Mouse (Mus musculus): Measurements from ENCODE around the gene Brwd3. TPM values are rescaled to one million over a fixed set of nuclear protein-coding genes. Genes with fewer than 3 reads are reported as not detected.

Gene Brwd3
- 1 to 10 TPM; 5.9 to 6.5 TPM for total RNA-seq (2021)
- long read RNA-seq, experiment 1, partial matches to known transcripts, result 0 of 1 reads
- long read RNA-seq, experiment 1, other reads (novel, unspliced or antisense), result 1 of 1 reads
- long read RNA-seq, experiment 2, result 0 reads

- peak; percentile 67 for DNase-seq
These were observed at the start of gene Brwd3 for GRCm38 (mm10) chrX:108834090-108834774. Brwd3 (minus strand) TSS chrX:108834372.

GRCm38 (mm10) chrX:108862632-108863031 is 28.5 kb upstream of the Brwd3 start:
- DNase-seq, result no peak

- no peak for DNase-seq
These were observed 8.5 kb upstream of the Brwd3 start for GRCm38 (mm10) chrX:108842705-108843104.

DNA sequence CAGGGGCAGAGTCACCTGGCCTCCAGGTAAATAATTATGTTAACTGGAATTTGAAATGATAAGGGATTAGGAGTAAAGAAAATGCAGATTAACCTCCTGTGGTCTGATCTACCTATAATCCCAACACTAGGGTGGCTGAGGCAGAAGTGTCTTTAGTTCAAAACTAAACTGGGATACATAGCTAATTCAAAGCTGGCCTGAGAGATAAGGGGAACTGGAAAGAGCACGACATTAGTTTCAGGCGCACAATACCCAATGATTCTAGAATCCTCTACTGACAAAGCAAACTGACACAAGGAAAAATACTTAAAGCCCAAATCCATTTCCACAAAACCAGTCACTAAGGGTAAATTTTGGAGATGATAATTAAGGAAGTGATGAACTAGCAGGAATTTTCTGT is 2.2 kb upstream of the Brwd3 start:
- DNase-seq, result no peak

DNA sequence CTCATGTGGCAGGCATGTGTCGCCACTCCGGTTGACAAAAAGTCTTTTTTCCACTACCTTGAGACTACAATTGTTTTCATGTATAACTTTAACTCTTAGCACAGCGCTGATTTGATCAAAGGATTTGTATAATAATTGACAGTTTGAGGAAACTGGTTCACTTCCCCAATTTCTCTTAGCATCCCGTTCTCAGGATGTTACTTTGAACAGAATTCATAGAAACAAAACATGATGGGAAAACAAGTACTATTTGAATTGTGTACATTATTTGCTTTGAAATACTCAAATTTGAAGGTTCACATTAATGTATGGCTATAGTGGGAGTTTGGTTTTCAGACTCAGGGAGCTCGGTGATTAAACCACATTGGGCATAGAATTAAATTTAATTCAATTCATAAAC is 1.1 kb upstream of the Brwd3 start:
- no peak for DNase-seq

- DNase-seq, result peak; percentile 4
These were observed 671 bp downstream of the Brwd3 start for GRCm38 (mm10) chrX:108833381-108834020.

- DNase-seq, result peak; percentile 66
These were observed 1.4 kb downstream of the Brwd3 start for GRCm38 (mm10) chrX:108832674-108833189.

- no peak for DNase-seq
These were observed 2.9 kb downstream of the Brwd3 start for GRCm38 (mm10) chrX:108831231-108831630.

- DNase-seq, result no peak
These were observed 6.1 kb downstream of the Brwd3 start for GRCm38 (mm10) chrX:108828111-108828510.

- DNase-seq, result no peak
These were observed 36.9 kb downstream of the Brwd3 start for GRCm38 (mm10) chrX:108797268-108797667.

DNA sequence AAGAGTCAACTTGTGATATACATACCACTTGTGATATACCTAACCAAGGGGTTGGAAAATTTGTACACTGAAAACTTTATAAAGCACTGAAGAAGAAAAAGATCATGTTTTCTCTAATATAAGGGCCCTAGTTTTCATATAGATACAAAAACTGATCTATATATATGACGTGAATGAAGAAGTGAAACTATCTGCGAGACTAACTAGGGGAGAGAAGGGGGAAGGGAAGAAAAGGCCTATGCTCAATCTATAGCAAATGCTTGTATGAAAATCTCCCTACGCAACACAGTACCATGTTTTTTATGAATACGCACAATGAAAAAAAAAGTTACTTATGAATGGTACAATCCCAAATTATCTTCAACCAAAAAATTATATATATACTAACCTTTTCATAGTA is 50.4 kb downstream of the Brwd3 start:
- DNase-seq, result no peak

DNA sequence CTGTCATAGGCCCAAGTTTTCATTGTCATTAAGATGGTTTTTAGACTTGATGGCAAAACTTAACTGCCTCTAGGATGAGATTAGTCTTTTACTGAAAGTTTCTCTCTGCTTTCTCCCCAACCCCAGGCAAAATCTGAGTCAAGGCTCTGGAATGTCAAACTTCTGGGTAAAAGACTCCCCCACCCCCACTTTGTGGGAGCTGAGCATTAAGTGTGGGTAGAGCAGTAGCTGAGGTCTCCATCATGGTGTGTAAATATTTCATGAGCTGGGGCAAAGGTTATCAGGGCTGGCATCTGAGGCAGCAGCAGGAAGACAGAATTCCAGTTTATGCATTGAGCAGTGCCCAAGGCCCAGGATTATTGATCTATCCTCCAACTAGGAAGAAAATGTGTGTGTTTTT is 102.4 kb downstream of the Brwd3 start:
- DNase-seq, result no peak

- DNase-seq, result no peak
These were observed 104.6 kb downstream of the Brwd3 start for GRCm38 (mm10) chrX:108729564-108729963.

DNA sequence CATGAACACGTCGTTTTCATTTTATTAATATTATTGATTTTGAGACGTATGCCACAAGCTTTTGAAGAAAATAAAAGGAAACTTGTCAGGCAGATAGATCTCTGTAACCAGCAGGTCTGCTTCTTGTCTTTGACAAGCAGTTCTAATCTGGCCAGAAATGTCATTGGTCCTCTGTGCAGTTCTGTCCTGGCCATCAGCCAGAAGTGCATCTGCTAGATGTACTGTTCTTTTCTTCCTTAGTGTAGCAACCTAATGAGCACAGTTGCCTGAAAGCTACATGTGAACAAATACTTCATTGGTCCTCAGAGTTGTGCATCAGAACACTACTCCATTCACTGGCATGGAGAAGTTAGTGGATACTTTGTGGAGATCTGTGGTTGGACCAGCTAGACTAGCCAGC is 105.1 kb downstream of the Brwd3 start:
- no peak for DNase-seq

GRCm38 (mm10) chrX:108728334-108728733 is 105.8 kb downstream of the Brwd3 start:
- DNase-seq, result no peak

- no peak for DNase-seq
These were observed 109.9 kb downstream of the Brwd3 start for GRCm38 (mm10) chrX:108724241-108724640.

GRCm38 (mm10) chrX:108722447-108722846 is 111.7 kb downstream of the Brwd3 start:
- no peak for DNase-seq

DNA sequence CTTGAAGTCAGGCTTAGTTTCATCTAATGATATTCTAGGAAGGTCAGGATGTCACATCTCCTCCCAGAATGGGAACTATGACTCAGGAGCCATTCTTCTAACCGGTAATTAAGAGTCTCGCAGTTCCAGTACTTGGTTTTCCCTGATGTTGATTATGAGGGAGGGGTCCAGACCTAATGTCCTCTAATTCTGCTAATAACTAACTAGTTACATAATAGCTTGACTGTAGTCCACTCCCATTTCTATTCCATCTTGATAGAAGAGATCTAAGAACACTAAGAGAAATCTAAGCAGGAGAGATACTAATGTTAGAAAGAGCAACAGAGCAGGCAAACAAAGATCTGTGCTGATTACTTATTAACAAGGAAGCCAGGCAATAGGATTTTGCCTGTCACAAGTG is 129.9 kb downstream of the Brwd3 start:
- no peak for DNase-seq

Other genes starting within 250 kb of the Brwd3 start
- not detected for gene Gm379, start 169.5 kb downstream of the Brwd3 start, total RNA-seq (2021)
- gene Hmgn5, start 179.0 kb upstream of the Brwd3 start, total RNA-seq (2021), result 1 to 10 TPM; 2.9 to 3.8 TPM